Mouse (Mus musculus): ENCODE measurements around the gene Bckdhb.
"Not testable (repeated sequence)": the region's sequence is repeated elsewhere in the genome, so short reads cannot be mapped to it uniquely, and the experiment has no call there.

Gene Bckdhb

DNA sequence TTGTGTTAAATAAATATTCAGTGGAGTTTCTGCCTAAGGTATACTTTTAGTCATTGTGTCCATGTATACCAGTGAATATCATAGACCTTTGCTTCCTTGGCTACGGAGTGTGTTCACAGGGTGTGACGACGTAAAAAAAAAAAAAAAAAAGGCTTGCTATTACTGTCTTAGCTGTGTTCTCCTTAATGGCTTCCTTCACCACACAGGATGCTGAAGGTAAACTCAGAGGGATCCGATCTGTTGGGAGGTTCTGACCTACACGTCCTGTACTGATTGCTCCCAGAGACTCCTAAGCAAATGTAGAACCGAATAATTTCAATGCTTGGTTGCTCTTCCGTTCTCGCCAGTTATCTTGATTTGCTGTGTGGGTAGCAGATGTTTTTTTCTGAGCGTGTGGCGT lies 38.4 kb downstream of the Bckdhb start:
- no peak for DNase-seq (ENCODE audit: low spot score in 2 of 2)

DNA sequence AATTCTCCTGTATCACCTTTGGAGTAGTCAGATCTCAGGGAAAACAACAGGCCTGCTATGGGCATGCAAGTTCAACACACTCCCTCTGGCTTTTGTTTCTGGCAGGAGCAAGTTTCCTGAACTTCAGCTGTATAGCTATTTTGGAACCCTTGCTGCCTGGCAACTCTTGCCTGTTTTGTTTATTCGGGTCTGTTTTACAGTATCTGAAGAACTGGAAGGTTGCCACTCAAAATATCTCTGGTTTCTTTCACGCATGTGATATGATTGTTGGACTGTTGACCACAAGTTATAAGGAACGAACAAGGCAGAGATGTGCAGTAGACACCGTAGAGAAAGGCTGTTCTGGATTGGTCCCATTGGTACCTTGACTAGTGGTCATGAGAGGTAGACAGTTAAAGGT lies 39.4 kb downstream of the Bckdhb start:
- no peak for DNase-seq (ENCODE audit: low spot score in 2 of 2)

DNA sequence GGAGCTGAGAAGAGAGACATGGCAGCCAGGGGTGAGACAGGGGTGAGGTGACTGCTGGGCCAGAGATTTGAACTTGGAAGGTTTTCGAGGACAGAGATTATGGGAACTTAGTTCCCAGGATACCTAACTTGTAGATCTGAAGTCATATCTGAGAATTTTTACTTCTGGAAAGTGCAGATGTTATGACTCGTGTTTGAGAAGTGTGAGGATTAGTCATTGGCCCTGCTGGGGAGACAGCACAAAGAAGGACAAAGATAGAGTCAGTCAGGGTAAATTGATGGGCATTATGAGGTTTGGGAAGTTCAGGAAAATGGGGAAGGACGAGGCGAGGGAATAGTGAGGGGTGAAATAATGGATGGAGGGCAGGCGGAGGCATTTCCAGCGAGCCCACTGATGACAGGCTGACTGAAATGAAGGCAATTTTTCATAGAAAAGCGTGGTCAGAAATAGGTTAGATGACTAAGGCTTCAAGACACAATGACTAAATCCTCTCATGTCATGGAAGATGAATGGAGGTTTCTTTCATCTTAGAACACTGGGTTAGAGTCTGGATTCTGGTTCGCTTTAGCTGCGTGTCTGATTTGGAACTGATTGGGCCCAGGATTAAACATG lies 42.6 kb downstream of the Bckdhb start:
- no peak for DNase-seq (ENCODE audit: low spot score in 2 of 2)

DNA sequence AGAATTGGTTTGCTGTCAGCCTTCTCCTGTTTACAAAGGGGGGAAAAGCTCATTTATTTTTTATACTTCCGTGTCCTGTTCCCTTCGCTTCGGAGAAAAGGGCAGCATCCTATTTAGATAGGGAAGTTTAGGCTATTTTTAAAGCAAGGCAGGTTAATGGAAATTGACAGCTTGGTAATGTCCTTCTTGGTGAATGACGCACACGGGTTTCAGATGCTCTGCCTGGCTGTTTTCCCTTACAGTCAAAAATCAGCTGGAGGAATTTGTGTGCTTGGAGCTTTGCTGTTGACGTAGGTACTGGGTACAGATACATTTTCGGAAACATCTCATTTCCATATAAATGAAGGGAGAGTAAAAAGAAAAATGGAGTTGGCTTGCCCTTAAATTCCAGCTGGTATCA lies 44.4 kb downstream of the Bckdhb start:
- no peak for DNase-seq (ENCODE audit: low spot score in 2 of 2)

DNA sequence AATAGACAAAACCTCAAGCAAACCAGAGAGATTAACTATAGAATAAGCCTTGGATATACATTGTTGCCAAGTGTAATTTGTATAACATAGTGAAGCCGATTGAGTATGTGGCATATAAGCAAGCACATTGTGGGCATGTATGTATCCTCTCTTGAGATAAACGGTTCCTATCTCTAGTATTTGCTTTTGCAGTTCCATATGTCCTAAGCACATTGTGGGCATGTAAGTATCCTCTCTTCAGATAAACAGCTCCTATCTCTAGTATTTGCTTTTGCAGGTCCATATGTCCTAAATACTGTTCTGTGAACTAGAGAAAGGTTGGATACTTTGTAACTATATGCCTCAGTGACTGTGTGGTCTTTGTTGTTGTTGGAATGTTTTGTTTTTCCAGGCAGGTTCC lies 48.5 kb downstream of the Bckdhb start:
- DNase-seq (ENCODE audit: low spot score in 2 of 2), result no peak

DNA sequence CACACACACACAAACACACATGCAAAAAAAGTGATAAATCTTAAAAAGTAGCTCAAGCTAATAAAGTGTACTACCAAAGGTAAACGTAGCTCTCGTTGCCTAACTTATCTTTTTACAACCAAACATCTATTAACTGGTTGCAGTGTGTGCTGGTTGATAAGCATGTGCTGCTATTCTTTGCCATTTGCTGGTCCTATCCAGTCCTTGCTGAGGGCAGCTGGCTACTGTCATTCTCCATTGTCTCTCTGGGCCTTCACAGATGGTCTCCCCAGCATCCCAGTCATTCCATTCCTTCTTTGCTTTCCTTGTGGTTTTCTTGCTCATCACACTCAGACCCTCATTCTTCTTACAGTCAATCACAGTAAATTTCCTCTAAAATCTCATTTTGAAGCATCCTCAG lies 50.9 kb downstream of the Bckdhb start:
- no peak for DNase-seq (ENCODE audit: low spot score in 2 of 2)

DNA sequence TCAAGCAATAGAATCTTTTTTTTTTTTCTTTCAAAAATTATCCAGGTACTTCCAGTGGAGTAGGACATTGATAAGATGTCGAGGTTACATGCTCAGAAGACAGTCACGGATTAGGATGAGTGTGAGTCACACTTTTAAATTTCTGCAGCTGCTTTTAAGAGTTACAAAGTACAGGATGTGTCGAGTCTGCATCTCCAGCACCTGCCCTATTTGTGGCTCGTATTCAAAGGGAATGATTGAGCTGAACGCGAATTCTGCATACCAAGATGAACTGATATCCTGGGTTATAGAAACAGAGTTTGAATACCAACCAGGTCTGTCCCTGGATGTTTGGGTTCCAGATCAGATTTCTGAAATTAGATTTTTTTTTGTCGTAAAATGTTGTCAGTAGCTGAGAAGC lies 56.3 kb downstream of the Bckdhb start:
- DNase-seq (ENCODE audit: low spot score in 2 of 2), result no peak

DNA sequence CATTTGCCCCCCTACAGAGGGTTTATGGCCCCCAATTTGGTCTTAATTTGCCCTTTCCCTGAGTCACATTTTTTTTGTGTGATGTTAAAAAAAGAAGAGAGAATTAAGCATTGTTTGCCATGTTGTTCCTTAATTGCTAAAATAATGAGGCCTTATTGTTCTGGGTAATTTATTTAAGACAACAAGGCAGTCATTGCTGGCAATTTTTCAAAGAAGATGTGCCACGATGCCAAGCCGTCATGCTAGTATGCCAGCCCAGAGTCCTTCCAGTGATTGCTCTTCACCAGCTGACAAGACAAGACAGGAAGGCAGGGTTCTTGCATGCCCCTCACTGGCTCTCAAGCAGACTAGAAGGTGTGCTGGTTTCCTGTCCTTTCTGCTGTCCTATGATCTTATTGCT lies 84.0 kb downstream of the Bckdhb start:
- no peak for DNase-seq (ENCODE audit: low spot score in 2 of 2)

DNA sequence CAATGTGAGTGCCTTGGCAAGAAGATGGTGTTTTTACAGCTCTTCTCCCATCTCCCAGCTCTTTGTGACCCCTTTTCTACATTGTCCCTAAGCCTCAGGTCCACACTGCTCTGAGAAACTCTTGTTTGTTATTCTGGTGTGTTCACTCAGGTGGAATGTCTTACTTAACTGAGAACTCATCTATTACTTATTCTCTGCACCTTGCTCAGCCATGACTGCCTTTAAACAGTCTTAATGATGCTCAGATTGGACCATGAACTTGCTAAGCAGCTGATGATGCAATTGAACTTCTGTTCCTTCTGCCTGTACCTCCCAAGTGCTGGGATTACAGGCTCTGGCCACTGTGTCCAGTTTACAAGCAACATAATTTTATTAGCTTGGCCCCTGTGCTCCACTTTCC lies 86.2 kb downstream of the Bckdhb start:
- no peak for DNase-seq (ENCODE audit: low spot score in 2 of 2)

DNA sequence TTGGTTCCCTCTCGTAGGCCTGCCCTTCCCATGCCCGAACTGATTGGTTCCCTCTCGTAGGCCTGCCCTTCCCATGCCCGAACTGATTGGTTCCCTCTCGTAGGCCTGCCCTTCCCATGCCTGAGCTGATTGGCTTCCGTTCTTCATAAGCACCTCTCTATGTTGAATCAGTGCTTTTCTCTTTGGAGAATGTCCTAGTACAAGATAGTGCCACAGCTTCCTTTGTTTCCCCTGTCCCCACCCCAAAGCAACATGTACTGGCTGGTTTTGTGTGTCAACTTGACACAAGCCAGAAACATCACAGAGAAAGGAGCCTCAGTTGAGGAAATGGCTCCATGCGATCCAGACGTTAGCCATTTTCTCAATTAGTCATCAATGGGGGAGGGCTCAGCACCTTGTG lies 93.2 kb downstream of the Bckdhb start:
- not testable (repeated sequence) for DNase-seq (ENCODE audit: low spot score in 2 of 2)

DNA sequence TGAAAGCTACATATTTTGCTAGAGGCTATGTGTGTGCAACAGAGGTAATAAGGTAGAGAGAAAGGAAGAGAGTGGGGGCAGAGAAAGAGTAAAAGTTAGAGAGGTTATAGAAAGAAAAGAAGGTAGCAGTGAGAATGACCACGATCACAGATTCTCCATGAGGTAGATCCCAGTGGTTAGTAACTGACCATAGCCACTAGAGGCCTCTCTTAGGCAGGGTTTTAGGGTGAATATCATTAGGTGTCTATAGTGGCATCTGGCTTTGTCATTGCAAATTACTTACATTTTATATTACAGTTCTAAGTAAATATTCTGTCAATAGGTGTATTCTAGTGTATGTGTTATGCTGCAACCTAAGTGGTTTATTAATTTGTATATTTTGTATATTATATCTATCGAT lies 94.7 kb downstream of the Bckdhb start:
- DNase-seq (ENCODE audit: low spot score in 2 of 2), result no peak

DNA sequence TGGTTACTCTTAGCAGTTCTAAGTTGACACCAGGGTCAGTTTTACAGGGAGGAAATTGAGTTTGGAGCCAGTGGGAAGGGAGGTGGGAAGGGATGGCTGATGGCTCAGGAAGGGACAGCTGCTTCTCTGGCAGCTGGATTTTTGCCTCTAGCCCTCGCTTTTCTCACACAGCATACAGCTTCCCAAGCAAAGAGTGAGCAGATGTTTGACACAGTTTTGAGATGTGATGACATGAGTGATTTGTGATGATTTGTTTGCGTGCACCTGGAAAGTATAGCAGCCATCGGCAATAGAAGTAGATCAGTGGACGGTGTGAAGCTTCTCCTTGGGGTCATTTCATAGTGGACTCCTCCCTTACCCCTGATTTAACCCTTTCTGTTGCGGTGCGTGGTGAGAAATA lies 96.2 kb downstream of the Bckdhb start:
- no peak for DNase-seq (ENCODE audit: low spot score in 2 of 2)

DNA sequence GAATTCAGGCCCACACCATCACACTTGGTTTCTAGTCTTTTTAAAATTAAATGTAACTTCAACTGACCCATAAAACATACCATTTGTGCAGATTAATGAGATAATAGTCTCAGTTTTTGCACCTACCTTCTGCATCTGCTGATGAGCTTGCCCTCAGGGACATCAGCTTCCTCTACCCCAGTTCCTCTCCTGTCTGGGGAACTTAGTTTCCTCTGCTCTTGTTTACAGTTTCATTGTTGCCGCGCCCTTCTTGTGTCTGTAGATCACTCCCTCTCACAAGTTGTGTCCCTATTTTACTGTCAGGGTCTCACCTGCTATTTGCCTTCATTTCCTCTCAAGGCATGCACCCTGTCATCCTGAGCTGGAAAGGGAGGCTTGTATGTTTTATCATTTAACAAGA lies 103.2 kb downstream of the Bckdhb start:
- DNase-seq (ENCODE audit: low spot score in 2 of 2), result no peak

DNA sequence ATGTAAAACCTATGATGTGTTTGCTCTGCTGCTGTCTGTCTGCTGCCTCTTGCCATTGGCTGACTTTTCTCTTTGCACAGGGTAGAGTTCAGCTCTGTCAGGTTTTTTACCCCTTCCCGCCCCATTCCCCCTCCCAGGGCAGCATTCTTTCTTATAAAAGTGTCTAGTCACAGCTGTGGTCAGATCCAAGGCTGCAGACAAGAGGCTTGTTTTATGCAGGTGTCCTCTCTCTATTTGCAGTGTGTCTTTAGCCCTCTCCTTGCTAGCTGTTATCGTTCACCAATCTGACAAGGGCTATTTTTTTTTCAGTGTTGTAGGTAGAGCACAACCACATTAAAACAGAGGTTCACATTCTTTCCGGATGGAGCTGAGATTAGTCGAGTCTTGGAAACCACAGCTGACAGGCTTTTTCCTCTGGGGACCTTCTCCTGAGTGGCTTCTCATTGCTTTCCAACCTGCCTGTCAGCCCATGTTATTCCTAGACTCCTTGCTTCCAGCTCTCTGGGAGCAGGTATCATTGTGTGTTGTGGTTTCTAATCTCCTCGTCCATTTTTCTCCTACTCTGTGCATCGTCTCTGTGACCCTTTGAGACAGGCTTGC lies 105.8 kb downstream of the Bckdhb start:
- DNase-seq (ENCODE audit: low spot score in 2 of 2), result no peak

DNA sequence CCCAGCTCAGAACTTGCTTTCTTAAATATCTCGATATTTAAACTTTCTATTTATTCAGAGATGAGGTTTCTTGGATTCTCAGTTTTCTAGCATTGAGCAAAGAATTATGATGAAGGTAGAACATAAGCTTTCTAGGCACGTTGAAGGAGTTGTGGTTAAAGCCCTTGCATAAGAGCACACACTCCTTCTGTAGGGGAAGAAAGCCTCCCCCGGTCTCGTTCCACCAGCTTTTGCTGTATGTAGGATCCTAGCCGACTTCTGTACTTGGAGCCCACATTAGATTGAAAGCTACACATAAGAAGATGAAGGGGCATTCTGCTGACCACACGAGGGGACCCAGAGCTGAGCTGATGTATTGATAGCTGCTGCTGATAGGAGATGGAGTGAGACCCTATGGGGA lies 106.5 kb downstream of the Bckdhb start:
- DNase-seq (ENCODE audit: low spot score in 2 of 2), result no peak

DNA sequence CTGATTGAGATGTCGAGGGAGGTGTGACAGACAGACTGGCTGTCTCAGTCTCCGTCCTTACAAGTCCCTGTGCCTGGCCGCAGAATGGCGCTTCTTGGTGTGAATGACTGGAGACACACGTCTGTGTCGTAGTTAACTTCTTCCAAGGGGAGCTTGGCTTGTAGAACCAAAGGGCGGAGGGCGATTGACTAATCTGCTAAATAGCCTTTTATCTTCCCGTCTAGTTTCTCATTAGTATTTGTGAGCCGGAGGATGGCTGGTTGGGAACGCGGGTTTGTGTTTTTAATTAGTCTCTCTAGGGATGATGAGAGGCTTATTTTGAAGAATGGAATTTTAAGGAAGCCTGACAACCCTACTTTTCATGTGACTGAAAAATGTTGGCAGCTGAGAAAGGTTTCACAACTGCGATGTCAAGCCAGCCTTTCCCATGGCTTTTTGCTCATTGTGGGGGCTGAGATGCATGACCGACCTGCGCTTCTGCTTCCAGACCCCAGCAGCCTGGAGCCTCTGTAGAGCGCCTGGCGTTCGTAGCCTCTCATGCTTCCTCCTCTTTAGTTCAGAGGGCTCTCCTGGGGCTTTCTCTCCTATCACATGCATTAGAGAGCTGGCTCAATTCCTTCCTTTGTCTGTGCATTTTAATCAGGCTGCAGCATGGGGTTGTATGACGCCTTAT lies 107.9 kb downstream of the Bckdhb start:
- no peak for DNase-seq (ENCODE audit: low spot score in 2 of 2)

DNA sequence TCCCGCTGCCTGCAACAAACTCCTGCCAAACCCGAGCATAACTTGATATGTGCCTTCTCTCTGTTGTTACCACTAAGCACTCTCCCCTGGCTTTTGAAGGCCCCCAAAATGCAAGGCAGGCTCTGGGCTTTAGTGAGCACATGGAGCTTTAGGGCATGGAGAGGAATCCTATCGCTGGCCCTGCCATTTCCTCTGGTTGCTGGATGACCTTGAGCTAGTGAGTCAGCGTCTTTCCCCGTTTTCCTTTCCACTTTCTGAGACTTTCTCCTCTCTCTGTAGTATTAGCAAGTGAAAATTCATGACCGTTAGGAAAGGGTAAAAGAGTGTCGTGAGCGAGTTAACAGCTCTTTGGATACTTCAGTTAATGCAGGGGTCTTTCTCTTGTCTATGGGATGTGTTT lies 111.1 kb downstream of the Bckdhb start:
- DNase-seq (ENCODE audit: low spot score in 2 of 2), result no peak

DNA sequence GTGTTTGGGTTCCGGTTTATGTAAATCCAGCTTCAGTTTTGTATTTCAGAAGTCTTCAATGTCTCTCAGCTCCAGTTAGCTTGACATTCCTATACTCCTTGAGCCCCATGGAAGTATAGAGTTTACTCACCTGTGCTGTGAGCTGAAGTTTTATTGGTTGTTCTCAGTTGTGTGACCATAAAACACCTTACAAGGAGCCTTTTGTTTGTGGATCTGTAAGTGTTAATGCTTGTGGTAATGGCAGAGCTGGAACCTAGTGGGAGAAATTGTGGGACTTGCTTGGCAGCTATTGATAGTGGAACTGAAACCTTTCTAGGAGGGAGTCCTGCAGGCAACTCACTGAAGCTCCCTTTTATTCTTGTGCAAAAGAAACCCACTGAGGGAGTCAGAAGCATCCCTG lies 112.3 kb downstream of the Bckdhb start:
- DNase-seq (ENCODE audit: low spot score in 2 of 2), result no peak

DNA sequence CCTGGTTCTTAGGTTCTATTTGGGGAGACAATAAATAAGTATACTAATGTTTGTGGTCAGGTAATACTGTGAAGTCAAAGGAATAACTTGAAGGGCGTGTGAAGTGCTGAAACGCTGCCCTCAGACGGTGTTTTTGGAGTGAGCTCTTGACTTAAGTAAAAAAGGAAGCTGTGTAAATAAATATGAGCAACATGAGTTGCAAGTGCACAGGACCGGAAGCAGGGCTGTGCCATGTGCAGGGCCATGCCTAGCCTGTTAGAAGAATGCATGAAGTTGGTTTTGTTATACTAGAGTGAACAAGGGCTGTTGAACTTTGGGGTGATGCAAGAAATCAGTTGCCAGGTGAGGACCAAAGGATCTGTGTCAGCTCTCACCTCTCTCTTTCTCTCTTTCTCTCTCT lies 114.0 kb downstream of the Bckdhb start:
- no peak for DNase-seq (ENCODE audit: low spot score in 2 of 2)

DNA sequence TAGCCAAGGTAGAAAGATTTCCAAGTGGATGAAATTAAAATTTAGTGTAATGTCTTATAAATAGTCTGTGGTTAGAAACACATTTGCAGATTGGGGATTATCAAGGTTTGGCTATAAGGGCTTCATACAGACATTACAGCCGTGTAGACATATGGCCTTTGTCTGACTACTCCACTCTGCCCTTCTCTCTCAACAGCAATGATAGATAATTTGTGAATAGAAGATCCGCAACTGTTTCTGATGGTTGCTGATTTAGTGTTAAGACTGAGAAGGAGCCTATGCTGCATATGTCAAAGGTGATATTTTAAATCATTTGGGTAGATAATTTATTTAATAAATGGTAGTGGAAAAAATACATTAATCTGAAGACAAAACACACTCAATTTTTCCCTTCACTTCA lies 115.4 kb downstream of the Bckdhb start:
- no peak for DNase-seq (ENCODE audit: low spot score in 2 of 2)

DNA sequence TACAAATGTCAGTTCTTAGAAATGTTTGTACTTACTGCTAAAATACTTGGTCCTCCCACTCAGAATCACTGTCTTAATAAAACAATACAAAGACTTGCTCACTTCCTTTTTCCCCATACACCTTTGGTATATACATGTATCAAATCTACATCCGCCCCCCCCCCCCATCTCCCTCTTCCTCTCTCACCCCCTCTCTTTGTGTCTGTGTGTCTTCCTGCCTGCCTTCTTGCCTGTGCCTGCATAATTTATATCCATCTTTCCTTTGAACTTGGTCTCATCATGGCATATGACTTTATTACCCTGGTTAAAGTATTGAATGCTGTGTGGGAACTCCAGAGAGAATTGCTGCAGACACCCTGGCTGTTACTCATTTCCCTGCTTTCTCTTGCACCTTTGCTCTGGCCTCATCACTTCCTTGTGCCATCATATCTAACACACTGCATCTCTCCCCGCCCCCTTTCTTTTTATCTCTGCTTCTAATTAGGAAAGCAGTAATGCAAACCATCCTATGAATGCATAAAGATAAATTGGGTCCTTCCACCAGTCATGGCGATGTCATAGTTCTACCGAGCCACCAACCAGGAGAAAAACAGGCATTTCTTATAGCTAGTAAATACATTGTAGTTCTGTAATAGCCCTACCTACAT lies 116.8 kb downstream of the Bckdhb start:
- no peak for DNase-seq (ENCODE audit: low spot score in 2 of 2)

DNA sequence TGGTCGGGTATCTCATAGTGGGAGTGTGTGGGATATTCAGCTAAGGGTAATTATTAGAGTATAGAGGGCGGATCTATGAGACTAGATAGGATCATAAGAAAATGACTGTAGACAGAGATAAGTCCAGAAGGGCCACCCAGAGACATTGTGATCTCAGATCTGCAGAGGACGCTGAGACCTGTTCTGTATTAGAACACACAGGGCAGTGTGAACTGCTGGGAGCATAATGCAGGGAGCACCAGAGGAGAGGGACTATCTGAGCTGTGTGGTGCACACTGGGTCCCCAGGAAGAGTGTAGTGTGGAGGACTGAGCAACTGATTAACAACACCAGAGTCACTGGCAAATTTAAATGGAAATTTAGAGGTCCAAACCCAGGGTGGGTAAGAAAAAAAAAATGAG lies 117.6 kb downstream of the Bckdhb start:
- DNase-seq (ENCODE audit: low spot score in 2 of 2), result no peak

DNA sequence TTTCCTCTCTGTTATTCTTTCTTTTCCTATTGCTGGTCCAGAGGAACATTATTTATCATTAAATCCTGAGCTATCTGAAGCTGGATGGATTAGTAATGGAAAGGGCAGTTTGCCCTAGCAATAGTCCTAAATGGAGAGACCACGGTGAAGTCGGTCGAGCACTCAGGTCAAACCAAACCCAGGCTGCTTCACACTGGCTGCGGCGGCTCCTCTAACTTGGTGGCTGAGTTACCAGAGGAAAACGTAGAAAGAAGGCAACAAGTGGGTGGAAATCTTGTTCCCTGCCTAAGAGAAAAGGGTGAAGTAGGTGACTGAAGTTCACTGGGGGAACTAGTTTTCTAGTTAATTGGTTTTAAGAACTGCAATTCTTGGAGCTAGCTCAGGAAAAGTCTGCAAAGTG lies 119.2 kb downstream of the Bckdhb start:
- no peak for DNase-seq (ENCODE audit: low spot score in 2 of 2)
